Mouse (Mus musculus): Measurements from ENCODE around the gene Gas7.
A peak's percentile ranks its signal among the peaks of the same experiment; 100 is the strongest.

Gas7 gene

GRCm38 (mm10) chr11:67454874-67455526 is at the start of gene Gas7:
TSS of gene Gas7 (plus strand) at chr11:67455437.
- DNase-seq (ENCODE audit: low spot score) = no peak

GRCm38 (mm10) chr11:67414346-67414940 is 40.8 kb upstream of the Gas7 start:
- no peak for DNase-seq (ENCODE audit: low spot score)

DNA sequence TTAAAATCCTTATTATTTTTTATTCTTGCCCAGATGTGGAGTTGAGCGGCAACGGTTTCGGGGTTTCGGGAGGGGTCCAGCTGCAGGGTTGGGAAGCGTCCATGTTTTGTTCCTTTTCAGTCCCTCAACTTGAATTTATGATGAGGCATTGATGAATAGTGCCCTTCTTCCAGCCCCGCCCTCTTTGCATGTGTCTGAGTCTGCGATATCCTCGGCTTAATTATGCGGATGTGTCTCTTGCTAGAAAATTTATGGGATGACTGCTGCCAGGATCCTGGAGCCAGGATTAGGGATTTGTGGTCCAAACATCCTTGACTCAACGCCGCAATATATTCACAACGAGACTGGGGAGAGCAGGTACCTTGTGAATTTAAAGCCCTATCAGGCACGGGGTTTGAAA is 31.7 kb upstream of the Gas7 start:
- no peak for DNase-seq (ENCODE audit: low spot score)

DNA sequence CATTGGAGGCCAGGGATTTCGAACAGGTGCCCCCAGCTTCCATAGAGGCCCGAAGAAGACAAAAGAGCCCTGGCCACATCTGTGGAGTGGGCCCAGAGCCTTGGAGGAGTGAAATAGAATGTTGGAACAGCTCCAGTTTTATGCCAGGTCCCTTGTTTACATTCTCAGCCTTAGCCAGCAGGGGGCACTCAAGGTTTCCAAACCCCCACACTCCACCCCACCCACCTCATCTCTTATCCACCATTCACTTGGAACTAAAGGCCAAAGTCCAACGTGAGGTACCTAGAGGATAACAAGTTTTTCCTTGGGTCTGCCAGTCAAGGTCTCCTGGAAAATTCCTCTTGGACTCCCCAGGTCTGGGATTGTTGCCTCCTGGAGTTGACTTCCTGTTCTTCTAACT is 27.0 kb upstream of the Gas7 start:
- peak; percentile 6 for DNase-seq (ENCODE audit: low spot score)

DNA sequence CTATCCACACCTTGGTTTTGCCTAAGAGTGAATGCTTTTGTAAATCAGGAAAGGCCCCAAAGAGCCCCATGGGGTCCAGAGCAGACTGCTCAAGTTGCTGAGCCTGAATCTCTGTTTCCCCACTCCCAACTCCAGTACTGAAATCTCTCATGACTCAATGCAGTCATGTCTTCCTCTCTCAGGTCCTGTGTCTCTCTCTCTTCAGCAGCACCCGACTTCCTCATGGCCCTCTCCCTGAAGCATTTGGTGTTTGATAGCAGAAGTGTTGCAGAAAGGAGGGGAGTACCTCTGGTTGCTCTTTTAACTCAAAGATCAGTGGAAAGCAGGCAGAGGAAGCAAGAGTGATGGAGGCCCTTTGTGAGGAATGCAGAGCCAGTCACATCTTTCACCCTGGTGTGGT is 25.4 kb upstream of the Gas7 start:
- DNase-seq (ENCODE audit: low spot score) = no peak

DNA sequence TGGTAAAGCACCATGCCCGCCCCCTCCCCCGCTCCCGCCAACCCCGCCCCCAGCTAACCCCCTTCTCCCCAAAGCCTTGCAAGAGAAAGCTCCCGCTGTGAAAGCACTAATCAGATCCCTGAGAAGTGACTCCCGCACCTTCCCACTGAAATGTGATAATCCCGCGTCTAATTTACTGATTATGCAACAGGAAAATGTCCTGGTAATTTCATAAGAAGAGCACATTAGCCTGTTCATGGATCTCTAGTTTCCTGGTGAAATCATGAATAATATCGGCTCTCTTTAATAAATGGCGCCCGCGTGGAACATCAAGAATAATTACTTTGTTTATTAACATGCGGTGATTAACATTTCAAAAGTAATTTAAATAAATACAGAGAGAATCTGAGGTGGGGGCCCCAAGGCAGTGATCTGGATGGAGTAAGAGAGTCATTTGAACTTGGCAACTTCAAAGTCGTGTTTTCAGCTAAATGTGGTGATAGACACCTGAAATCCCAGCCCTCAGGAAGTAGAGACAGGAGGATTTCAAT is 24.1 kb upstream of the Gas7 start:
- no peak for DNase-seq (ENCODE audit: low spot score)

DNA sequence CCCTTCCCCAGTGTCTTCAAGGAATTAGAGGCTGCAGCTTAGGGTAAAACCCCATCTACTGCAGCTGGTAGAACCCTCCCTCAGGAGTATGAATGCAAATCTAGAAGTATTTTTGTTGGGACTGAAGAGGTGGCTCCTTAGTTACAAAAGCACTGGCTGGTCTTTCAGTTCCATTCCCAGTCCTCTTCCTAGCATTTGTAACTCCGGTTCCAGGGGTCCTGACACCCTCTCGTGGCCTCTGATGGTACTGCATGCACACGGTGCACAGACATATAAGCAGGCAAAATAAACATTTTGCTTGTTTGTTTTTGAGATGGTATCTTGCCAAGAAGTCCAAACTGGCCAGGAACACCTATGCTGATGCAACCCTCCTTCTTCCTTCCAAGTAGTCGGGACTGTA is 23.4 kb upstream of the Gas7 start:
- DNase-seq (ENCODE audit: low spot score) = peak; percentile 3

GRCm38 (mm10) chr11:67433763-67434162 is 21.5 kb upstream of the Gas7 start:
- no peak for DNase-seq (ENCODE audit: low spot score)

GRCm38 (mm10) chr11:67438746-67439145 is 16.5 kb upstream of the Gas7 start:
- no peak for DNase-seq (ENCODE audit: low spot score)

DNA sequence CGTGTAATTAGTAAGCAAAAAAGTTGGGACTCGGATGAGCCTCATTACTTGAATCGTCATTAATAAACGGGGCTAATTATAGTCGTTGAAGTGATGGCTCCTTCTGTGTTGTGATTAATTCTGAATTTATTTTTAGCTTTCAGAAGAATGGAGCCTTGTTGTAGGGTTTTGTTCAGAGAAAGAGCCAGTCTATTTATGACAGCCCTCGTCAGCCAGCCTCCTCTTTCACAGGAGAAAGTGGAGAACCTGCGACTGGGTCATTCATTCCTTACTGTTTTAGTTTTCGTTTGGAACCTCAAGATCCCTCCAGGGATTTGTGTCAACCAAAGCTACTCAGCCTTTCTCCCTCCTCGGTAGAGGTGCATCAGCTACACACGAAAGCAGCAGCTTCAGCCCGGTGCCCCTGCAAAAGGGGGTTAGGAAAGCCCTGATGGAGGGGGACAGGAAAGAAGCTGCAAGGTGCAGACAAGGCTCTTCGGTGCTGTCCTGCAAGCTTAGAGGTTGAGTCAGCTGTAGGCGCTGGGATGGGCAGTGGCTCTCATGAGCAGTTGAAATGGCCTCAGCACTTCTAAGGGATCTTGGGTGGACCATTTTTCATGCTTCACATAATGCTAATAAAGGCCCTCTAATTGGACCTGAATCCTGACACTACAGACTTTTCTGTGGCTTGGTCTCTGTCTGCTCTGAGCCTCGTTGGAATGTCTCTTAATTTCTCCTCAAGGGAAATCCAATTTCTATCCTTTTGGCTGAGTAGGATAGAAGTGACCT is 10.0 kb upstream of the Gas7 start:
- no peak for DNase-seq (ENCODE audit: low spot score)

- no peak for DNase-seq (ENCODE audit: low spot score)
These were observed 3.7 kb upstream of the Gas7 start for GRCm38 (mm10) chr11:67451525-67451924.

- DNase-seq (ENCODE audit: low spot score) = no peak
These were observed 317 bp downstream of the Gas7 start for GRCm38 (mm10) chr11:67455527-67455981.

DNA sequence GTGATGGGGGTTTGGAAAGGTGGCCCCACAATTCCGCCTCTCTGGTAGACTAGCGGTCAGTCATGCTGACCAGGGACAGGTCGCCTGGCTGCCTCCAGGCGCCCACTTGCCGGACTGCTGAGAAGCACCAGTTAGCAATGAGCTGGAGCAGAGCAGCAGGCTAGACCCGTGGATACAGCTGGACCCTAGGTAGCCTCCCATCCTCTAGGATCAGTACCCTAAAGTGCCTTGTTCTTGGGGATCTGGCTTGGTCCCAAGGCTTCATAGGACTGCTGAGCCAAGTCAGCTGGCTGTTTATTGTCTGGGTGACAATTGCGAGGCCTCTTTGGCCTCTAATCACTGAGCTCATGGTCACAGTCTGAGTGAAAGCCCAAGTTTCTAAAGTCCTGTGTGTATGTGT is 792 bp downstream of the Gas7 start:
- no peak for DNase-seq (ENCODE audit: low spot score)

DNA sequence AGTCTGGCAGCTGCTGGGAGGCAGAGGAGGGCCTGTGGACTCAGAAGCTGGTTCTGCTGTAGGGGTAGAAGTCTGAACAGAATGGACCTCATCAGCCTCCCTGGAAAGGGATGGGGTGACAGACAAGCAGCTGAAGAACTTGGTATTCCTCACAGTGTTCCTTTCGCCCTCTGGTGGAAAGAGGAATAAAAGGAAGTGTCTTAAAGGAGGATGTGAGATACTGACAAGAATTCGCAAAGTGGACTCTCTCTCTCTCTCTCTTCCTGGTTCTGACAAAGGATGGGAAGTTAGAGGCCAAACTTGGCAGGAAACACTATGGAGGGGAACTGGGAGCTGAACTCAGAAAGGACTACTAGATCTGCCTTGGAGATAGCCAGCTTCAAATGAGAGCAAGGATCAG is 2.9 kb downstream of the Gas7 start:
- no peak for DNase-seq (ENCODE audit: low spot score)

DNA sequence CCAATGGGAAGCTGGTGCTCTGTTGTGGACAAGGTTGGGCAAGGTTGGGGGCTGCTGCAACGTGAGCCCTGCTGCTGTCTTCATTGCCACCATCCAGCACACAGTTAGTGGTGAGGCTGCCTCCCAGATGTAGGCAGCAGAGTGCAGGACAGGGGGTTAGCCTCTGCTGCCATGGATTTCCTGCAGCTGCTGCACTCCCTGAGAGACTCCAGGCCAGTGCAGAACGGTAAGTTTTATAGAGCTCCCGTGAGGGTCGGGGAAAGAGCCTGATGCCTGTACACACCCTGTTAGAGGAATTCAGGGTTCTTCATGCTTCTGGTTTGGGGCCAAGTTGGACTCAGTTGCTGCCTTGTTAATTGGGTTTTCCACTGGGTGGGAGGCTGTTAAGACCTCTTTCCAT is 11.9 kb downstream of the Gas7 start:
- DNase-seq (ENCODE audit: low spot score) = no peak

DNA sequence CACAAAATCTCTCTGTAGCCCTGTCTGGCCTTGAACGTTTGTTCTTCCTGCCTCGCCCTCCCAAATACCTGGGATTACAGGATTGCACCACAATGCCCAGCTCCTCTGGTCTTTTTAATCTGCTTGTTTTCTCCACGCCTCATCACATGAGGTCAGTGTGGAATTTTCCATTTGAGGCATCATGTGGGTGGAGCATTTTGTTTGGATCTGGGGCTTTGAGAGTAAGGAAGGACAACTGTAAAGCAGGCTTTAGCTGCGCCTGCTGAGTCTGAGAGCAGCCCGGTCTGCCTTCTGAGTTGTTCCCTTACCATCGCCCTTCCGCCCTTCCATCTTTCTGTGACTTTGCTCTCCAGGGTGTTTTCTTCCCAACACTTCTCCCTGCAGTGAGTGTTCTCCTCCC is 13.6 kb downstream of the Gas7 start:
- DNase-seq (ENCODE audit: low spot score) = no peak

GRCm38 (mm10) chr11:67474590-67474989 is 19.4 kb downstream of the Gas7 start:
- DNase-seq (ENCODE audit: low spot score) = no peak

DNA sequence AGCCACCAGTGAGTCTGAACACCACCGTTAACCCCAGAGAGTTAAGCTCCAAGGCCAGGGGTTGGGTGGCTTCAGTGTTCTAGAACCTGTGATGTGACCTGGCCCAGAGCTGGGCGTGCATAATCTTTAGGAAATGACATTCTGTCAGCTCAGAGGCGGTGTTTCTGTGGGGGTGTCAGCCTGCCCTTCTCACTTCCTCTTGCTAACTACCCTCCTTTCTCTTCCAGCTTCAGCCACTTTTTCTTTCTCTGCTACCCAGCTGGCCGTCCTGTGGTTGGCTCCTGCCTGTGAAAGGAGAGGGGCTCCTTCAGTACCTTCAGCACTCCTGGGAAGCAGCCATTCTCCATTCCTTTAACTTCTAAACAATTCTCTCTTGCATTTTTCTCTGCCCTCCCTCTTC is 24.3 kb downstream of the Gas7 start:
- no peak for DNase-seq (ENCODE audit: low spot score)

DNA sequence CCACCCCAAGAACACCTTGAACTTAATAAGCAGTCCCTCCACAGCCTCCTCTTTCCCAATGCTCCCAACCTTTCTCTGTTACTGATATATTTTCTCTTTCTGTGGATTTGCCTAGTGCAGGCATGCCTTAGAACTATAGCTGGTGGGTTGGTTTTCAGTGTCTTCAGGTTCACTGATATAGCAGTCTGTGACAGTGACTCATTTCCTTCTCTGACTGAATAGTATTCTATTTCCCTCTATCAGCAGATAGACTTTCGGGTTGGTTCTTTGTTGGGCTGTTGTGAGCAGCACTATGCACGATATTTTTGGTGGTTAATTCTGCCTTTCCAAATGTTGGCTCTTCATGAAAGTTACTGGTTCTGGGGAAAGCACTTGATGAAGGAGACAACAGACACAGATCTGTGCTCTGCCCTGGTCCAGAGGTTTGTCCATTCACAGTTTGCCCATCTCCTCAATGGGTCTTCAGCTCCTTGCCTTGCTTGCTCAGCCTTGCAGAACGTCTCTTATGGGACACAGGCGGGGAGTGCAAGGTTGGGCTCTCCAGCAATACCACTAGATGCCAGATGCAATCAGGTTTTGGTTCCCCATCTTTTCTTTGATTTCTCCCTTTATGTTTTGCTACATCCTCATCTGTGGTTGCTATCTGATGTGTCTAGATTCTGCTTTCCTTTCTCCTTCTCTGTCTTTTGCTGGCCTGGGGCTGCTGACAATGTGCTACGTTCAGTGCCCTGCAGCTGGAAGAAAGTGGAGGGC is 25.1 kb downstream of the Gas7 start:
- DNase-seq (ENCODE audit: low spot score) = no peak

DNA sequence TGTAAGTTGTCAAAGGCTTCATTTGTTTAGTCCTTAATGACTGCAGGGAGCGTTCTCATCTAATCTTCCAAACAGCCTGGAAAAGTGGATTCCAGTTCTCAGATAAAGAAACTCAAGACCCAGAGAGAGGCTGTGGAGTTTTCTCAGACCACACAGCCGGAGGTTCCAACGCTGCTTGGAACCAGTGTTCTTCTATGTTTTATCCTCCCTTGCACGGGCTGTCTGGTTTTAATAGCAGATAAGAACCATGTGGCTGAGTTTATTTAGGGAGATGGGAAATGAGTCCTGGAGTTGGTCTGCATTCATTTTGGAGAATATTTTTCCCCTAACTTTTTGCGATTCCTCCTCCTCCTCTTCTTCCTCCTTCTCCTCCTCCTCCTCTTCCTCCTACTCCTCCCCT is 26.5 kb downstream of the Gas7 start:
- no peak for DNase-seq (ENCODE audit: low spot score)

DNA sequence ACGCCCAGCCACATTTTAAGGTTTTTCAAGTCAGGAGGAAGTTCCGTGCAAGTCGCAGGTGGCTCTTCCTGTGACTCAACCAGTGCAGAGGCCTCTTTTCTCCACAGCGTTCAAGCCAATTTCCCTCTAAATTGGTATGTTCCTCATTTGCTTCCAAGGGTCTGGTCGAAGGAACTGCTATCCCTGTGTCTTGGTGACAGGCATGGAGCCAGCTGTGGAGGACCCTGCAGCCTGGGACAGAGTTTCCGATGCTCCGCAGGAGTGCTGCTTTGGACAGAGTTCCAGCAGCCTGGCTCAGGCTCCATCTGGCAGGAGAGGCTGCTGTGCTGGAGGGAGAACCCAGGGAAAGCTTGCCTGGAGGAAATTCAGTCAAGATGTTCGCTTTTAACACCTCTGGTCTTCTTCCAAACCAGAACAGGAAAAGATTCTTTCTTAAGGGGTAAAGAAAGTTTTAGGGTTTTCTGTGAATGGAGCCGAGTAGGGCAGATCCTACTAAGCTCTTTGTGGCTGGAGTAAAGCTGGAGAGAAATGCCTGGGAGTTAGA is 27.1 kb downstream of the Gas7 start:
- no peak for DNase-seq (ENCODE audit: low spot score)

DNA sequence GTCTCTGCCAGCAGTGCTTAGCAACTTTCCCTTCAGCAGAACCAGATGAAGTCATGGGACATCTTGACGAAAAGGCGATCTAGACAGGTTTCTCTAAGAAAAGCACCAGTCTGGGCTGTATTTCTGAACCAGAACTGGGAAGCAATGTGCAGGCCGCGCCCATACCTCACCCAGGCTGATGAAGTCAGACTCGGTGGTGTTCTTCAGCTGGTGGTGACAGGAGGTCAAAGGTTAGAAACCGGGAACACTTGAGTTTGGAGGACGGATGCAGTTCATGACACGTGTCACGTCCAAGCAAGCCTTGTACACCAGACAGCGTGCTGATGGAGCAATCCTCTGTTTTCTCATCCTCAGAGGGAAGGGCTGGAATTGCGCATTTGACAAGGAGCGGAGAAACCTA is 32.9 kb downstream of the Gas7 start:
- DNase-seq (ENCODE audit: low spot score) = no peak

All from c-Kit-positive CD71-positive TER-119-positive erythroid progenitor cells, embryonic 14.5 days (primary cell).